Mouse (Mus musculus) liver, adult 2 months (tissue): ENCODE measurements around the gene Kctd2. TPM values are rescaled to one million over a fixed set of nuclear protein-coding genes. Genes with fewer than 3 reads are reported as not detected.

ENCODE experiments used
- DNase-seq: peaks from one replicate; pipeline ENCODE4 v3.0.0-alpha.2; 2011; ENCODE audit warnings: low read depth, low spot score; ENCODE audit errors: extremely low read depth
- H3K27ac ChIP-seq: fragments of 200-500 bp; replicated peaks from 2 replicates; pipeline ENCODE4 v1.5.1; 2012; ENCODE audit warnings: low read depth, mild to moderate bottlenecking, control low read depth, inconsistent platforms, low read length; ENCODE audit not compliant: insufficient read depth
- H3K27me3 ChIP-seq: fragments of 200-500 bp; 2 replicates; pipeline ENCODE4 v1.6.1; 2012; ENCODE audit warnings: mild to moderate bottlenecking, moderate library complexity, low read length, inconsistent platforms; ENCODE audit not compliant: control insufficient read depth, insufficient read depth
- H3K36me3 ChIP-seq: fragments of 200-500 bp; 2 replicates; pipeline ENCODE4 v1.6.1; 2012; ENCODE audit warnings: low read length, inconsistent platforms; ENCODE audit not compliant: control insufficient read depth, insufficient read depth
- H3K4me1 ChIP-seq: fragments of 200-500 bp; 2 replicates; pipeline ENCODE4 v1.6.1; 2011; ENCODE audit warnings: low read length; ENCODE audit not compliant: control insufficient read depth, insufficient read depth
- H3K4me3 ChIP-seq: fragments of 200-500 bp; 2 replicates; pipeline ENCODE4 v1.5.1; 2011; ENCODE audit warnings: low read depth, mild to moderate bottlenecking, control low read depth, low read length, moderate library complexity; ENCODE audit not compliant: insufficient read depth
- H3K79me2 ChIP-seq: fragments of 200-500 bp; 2 replicates; pipeline ENCODE4 v1.6.1; 2012; ENCODE audit warnings: inconsistent platforms, mild to moderate bottlenecking, low read length, moderate library complexity; ENCODE audit not compliant: control insufficient read depth, insufficient read depth
- H3K9ac ChIP-seq: fragments of 200-500 bp; 2 replicates; pipeline ENCODE4 v1.6.1; 2012; ENCODE audit warnings: low read depth, mild to moderate bottlenecking, control low read depth, inconsistent platforms, low read length
- CTCF ChIP-seq: fragments of 200-500 bp; IDR thresholded peaks from 2 replicates; pipeline ENCODE4 v1.5.1; 2011; ENCODE audit warnings: low read depth, low read length, control low read depth
- POLR2A ChIP-seq: fragments of 200-500 bp; IDR thresholded peaks from 2 replicates; pipeline ENCODE4 v1.6.1; 2011; ENCODE audit warnings: low read length, control low read depth; ENCODE audit not compliant: insufficient read depth; ENCODE audit errors: extremely low read depth
- WGBS: fragments of 180-500 bp; shearing (Covaris S2); methylation state at CpG from one replicate; pipeline ENCODE4 v1.1.7; 2018; 5-methylcytosine and 5-hydroxymethylcytosine counted together
- polyA plus RNA-seq: library from polyadenylated mRNA; depleted of rRNA; stranded (reverse); fragments of >200 nt; gene quantifications from 2 replicates; pipeline ENCODE4 v1.2.3, GENCODE M21; 2012
- total RNA-seq: library from RNA; depleted of rRNA; stranded (reverse); fragments of >200 nt; gene quantifications from 2 replicates; pipeline ENCODE4 v1.2.3, GENCODE M21; 2014

Gene Kctd2
- total and polyA plus RNA-seq, 2 experiments: 10.0 to 21.1 TPM

- no peak for DNase-seq
- WGBS: 93% methylated on average over 7 of the region's 7 CpGs
Observed at GRCm38 (mm10) chr11:115391358-115391757, 28.6 kb upstream of the Kctd2 start.

GRCm38 (mm10) chr11:115393721-115394325 is 26.1 kb upstream of the Kctd2 start:
- peak overlapping the region; percentile 20; the same call in 1 of the 2 replicates for H3K4me3 ChIP-seq
- no peak for DNase-seq
- 51% methylated on average over 34 of the region's 34 CpGs for WGBS

More at GRCm38 (mm10) chr11:115391358-115391757, 28.6 kb upstream of the Kctd2 start:
- Histone ChIP-seq H3K79me2 (no peaks in the 10 kb centered on the region), H3K27me3 (0 out of 2 replicates have a peak, but pooled peaks cover 2% of the 10 kb centered on the region), H3K36me3 (no peaks in the 10 kb centered on the region), H3K9ac (no peak overlapping the region), H3K27ac (no peak overlapping the region), H3K4me1 (no peaks in the 10 kb centered on the region), H3K4me3 (no peak overlapping the region)
- TF ChIP-seq CTCF: no peak
- TF ChIP-seq POLR2A: no peak

GRCm38 (mm10) chr11:115398085-115398484 is 21.8 kb upstream of the Kctd2 start:
- Histone ChIP-seq H3K4me3 (no peak overlapping the region), H3K4me1 (no peaks in the 10 kb centered on the region), H3K27ac (no peak overlapping the region), H3K27me3 (0 out of 2 replicates have a peak, but pooled peaks cover 2% of the 10 kb centered on the region), H3K79me2 (no peaks in the 10 kb centered on the region), H3K9ac (no peak overlapping the region), H3K36me3 (no peaks in the 10 kb centered on the region)
- no peak for DNase-seq
- TF ChIP-seq CTCF (no peak), POLR2A (no peak)
- WGBS: 35% methylated on average over 7 of the region's 7 CpGs

More at GRCm38 (mm10) chr11:115393721-115394325, 26.1 kb upstream of the Kctd2 start:
- no peak for TF ChIP-seq POLR2A
- no peak overlapping the region for H3K27ac ChIP-seq
- no peaks in the 10 kb centered on the region for H3K36me3 ChIP-seq
- H3K9ac ChIP-seq: no peak overlapping the region
- no peaks in the 10 kb centered on the region for H3K79me2 ChIP-seq
- no peaks in the 10 kb centered on the region for H3K4me1 ChIP-seq
- 0 out of 2 replicates have a peak, but pooled peaks cover 2% of the 10 kb centered on the region for H3K27me3 ChIP-seq

GRCm38 (mm10) chr11:115400126-115400525 is 19.8 kb upstream of the Kctd2 start:
- H3K27ac ChIP-seq: no peak overlapping the region
- peaks cover 2% of the 10 kb centered on the region; the same call in 1 of the 2 replicates for H3K4me1 ChIP-seq
- no peak overlapping the region for H3K9ac ChIP-seq
- no peak for DNase-seq
- no peak overlapping the region for H3K4me3 ChIP-seq
- H3K27me3 ChIP-seq: no peaks in the 10 kb centered on the region
- H3K36me3 ChIP-seq: no peaks in the 10 kb centered on the region
- TF ChIP-seq POLR2A: no peak
- TF ChIP-seq CTCF: no peak
- 72% methylated on average over 3 of the region's 3 CpGs for WGBS
- no peaks in the 10 kb centered on the region; the same call in 1 of the 2 replicates for H3K79me2 ChIP-seq

GRCm38 (mm10) chr11:115400630-115401391 is 19.1 kb upstream of the Kctd2 start:
- no peaks in the 10 kb centered on the region for H3K36me3 ChIP-seq
- no peak overlapping the region for H3K27ac ChIP-seq
- H3K9ac ChIP-seq: no peak overlapping the region
- H3K27me3 ChIP-seq: no peaks in the 10 kb centered on the region
- peaks cover 2% of the 10 kb centered on the region; the same call in 1 of the 2 replicates for H3K4me1 ChIP-seq
- H3K4me3 ChIP-seq: no peak overlapping the region
- 62% methylated on average over 11 of the region's 11 CpGs for WGBS
- no peak for TF ChIP-seq POLR2A
- no peak for TF ChIP-seq CTCF
- H3K79me2 ChIP-seq: no peaks in the 10 kb centered on the region; the same call in 1 of the 2 replicates
- DNase-seq: no peak
